Mouse (Mus musculus) E14TG2a.4 (cell line): ENCODE measurements around the gene Gabrb1.

Experiments used
- H3K27me3 ChIP-seq: 2 replicates; pipeline ENCODE4 v1.6.1; 2014; ENCODE audit warnings: low read length, control low read depth; ENCODE audit not compliant: insufficient read depth
- H3K36me3 ChIP-seq: 2 replicates; pipeline ENCODE4 v1.6.1; 2014; ENCODE audit warnings: low read length, control low read depth; ENCODE audit not compliant: insufficient read depth
- H3K4me1 ChIP-seq: replicated peaks from 2 replicates; pipeline ENCODE4 v1.6.1; 2014; ENCODE audit warnings: low read depth, low read length, control low read depth
- H3K4me3 ChIP-seq: replicated peaks from 2 replicates; pipeline ENCODE4 v1.5.1; 2014; ENCODE audit warnings: mild to moderate bottlenecking, low read length
- H3K9me3 ChIP-seq: 2 replicates; pipeline ENCODE4 v1.6.1; 2014; ENCODE audit warnings: low read length, control low read depth
- CTCF ChIP-seq: conservative IDR thresholded peaks from 2 replicates; pipeline ENCODE4 v1.5.1; 2014; ENCODE audit warnings: low read length
- NANOG ChIP-seq: IDR thresholded peaks from 2 replicates; pipeline ENCODE4 v1.6.1; 2014; ENCODE audit warnings: borderline replicate concordance, low read length, mixed read lengths
- POU5F1 ChIP-seq: IDR thresholded peaks from 2 replicates; pipeline ENCODE4 v1.6.1; 2014; ENCODE audit warnings: low read length, borderline replicate concordance

Gabrb1 gene

GRCm38 (mm10) chr5:71914028-71914427 lies 256.1 kb downstream of the Gabrb1 start:
- H3K9me3 ChIP-seq = no peaks in the 10 kb centered on the region
- no peak overlapping the region for H3K4me3 ChIP-seq
- no peak for TF ChIP-seq NANOG
- TF ChIP-seq POU5F1 = no peak
- TF ChIP-seq CTCF = no peak
- no peaks in the 10 kb centered on the region for H3K27me3 ChIP-seq
- no peaks in the 10 kb centered on the region for H3K36me3 ChIP-seq
- H3K4me1 ChIP-seq = no peaks in the 10 kb centered on the region

- no peaks in the 10 kb centered on the region for H3K27me3 ChIP-seq
- H3K4me1 ChIP-seq = no peaks in the 10 kb centered on the region
- TF ChIP-seq NANOG (no peak), POU5F1 (no peak), CTCF (no peak)
- no peaks in the 10 kb centered on the region for H3K9me3 ChIP-seq
- H3K36me3 ChIP-seq = no peaks in the 10 kb centered on the region
- no peak overlapping the region for H3K4me3 ChIP-seq
Measured at GRCm38 (mm10) chr5:71915711-71916110, 257.8 kb downstream of the Gabrb1 start.

GRCm38 (mm10) chr5:71917206-71917605 lies 259.3 kb downstream of the Gabrb1 start:
- H3K9me3 ChIP-seq = no peaks in the 10 kb centered on the region
- no peaks in the 10 kb centered on the region for H3K27me3 ChIP-seq
- H3K36me3 ChIP-seq = no peaks in the 10 kb centered on the region
- no peaks in the 10 kb centered on the region for H3K4me1 ChIP-seq
- TF ChIP-seq NANOG (no peak), CTCF (no peak), POU5F1 (no peak)
- H3K4me3 ChIP-seq = no peak overlapping the region

GRCm38 (mm10) chr5:71923636-71924035 lies 265.7 kb downstream of the Gabrb1 start:
- no peaks in the 10 kb centered on the region for H3K27me3 ChIP-seq
- H3K4me1 ChIP-seq = peaks cover 12% of the 10 kb centered on the region
- H3K9me3 ChIP-seq = no peaks in the 10 kb centered on the region
- TF ChIP-seq POU5F1 (no peak), NANOG (peak; percentile 86; the same call in 1 of the 2 replicates)
- no peak overlapping the region for H3K4me3 ChIP-seq
- no peaks in the 10 kb centered on the region for H3K36me3 ChIP-seq

- TF ChIP-seq POU5F1 = no peak
- no peak for TF ChIP-seq CTCF
- no peak for TF ChIP-seq NANOG
- H3K4me3 ChIP-seq = no peak overlapping the region
- no peaks in the 10 kb centered on the region for H3K27me3 ChIP-seq
- peaks cover 12% of the 10 kb centered on the region for H3K4me1 ChIP-seq
- no peaks in the 10 kb centered on the region for H3K9me3 ChIP-seq
- H3K36me3 ChIP-seq = no peaks in the 10 kb centered on the region
Measured at GRCm38 (mm10) chr5:71926336-71926735, 268.4 kb downstream of the Gabrb1 start.

GRCm38 (mm10) chr5:71930036-71930435 lies 272.1 kb downstream of the Gabrb1 start:
- TF ChIP-seq NANOG (no peak), POU5F1 (no peak), CTCF (no peak)
- no peaks in the 10 kb centered on the region for H3K27me3 ChIP-seq
- H3K4me3 ChIP-seq = no peak overlapping the region
- no peaks in the 10 kb centered on the region for H3K9me3 ChIP-seq
- no peaks in the 10 kb centered on the region for H3K36me3 ChIP-seq
- no peaks in the 10 kb centered on the region for H3K4me1 ChIP-seq

- Histone ChIP-seq H3K9me3 (no peaks in the 10 kb centered on the region), H3K36me3 (no peaks in the 10 kb centered on the region), H3K27me3 (no peaks in the 10 kb centered on the region), H3K4me1 (no peaks in the 10 kb centered on the region), H3K4me3 (no peak overlapping the region)
- TF ChIP-seq POU5F1 = no peak
- TF ChIP-seq NANOG = no peak
- no peak for TF ChIP-seq CTCF
Measured at GRCm38 (mm10) chr5:71951398-71951797, 293.5 kb downstream of the Gabrb1 start.

GRCm38 (mm10) chr5:71955070-71955685 lies 297.3 kb downstream of the Gabrb1 start:
- Histone ChIP-seq H3K4me3 (no peak overlapping the region), H3K27me3 (no peaks in the 10 kb centered on the region), H3K9me3 (no peaks in the 10 kb centered on the region), H3K4me1 (no peaks in the 10 kb centered on the region), H3K36me3 (no peaks in the 10 kb centered on the region)
- no peak for TF ChIP-seq NANOG
- TF ChIP-seq POU5F1 = no peak
- no peak for TF ChIP-seq CTCF

- Histone ChIP-seq H3K36me3 (no peaks in the 10 kb centered on the region), H3K4me3 (no peak overlapping the region), H3K9me3 (no peaks in the 10 kb centered on the region), H3K27me3 (no peaks in the 10 kb centered on the region), H3K4me1 (no peaks in the 10 kb centered on the region)
- no peak for TF ChIP-seq NANOG
- TF ChIP-seq POU5F1 = no peak
- no peak for TF ChIP-seq CTCF
Measured at GRCm38 (mm10) chr5:71964876-71965432, 307.0 kb downstream of the Gabrb1 start.
